Mouse (Mus musculus): ENCODE results near the gene Fbxl17. TPM values are rescaled to one million over a fixed set of nuclear protein-coding genes. Genes with fewer than 3 reads are reported as not detected.

Fbxl17 gene
- polyA plus RNA-seq, 1 experiment from 2014 or later = 10.7 TPM

DNA sequence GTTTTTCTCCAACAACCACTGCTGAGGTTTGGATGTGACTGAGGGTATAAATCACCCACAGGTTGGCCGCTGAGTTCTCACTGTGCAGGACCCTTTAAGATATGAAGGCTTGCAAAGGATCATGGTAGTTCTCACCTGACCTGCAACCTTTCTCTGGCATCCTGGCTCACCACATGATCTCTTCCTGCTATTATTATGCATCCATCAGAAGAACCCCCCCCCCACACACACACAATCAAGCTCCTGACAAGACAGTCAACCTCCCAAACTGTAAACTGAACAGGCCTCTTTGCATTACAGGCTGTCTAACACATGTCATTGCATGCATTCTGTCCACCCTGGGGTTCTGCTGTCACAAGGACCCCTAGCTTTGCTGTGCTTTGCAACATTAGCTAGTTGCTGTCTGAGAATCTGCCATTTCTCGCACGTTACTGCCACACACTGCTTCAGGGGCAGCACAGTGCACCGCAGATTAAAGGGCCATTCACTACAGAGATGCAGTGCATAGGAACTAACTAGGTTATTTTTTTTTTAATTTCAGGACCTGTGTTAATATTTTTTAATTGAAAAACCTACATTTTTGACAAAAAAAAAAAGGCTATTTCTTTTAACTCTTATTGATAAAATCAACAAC lies 148.8 kb downstream of the Fbxl17 start:
- no peaks in the 10 kb centered on the region for H3K27me3 ChIP-seq (replicated peaks; ENCODE audit: control insufficient read depth, insufficient read depth, low read length)
- ATAC-seq (ENCODE audit: low read depth) = no peak
- H3K4me1 ChIP-seq (ENCODE audit: control insufficient read depth, insufficient read depth, low read length) = no peaks in the 10 kb centered on the region
- H3K9me3 ChIP-seq (ENCODE audit: control insufficient read depth, low read length) = no peaks in the 10 kb centered on the region
- no peak overlapping the region for H3K4me2 ChIP-seq (ENCODE audit: low read depth, low read length)
- no peak for DNase-seq (ENCODE audit: low spot score)
- H3K9ac ChIP-seq (ENCODE audit: low read depth, low read length) = no peak overlapping the region
- no peak overlapping the region for H3K27ac ChIP-seq (replicated peaks; ENCODE audit: low read depth, low read length)
- H3K36me3 ChIP-seq (ENCODE audit: control insufficient read depth, insufficient read depth, low read length) = no peaks in the 10 kb centered on the region
- no peak overlapping the region for H3K4me3 ChIP-seq (ENCODE audit: low read depth, low read length)
- 70% methylated on average over 4 of the region's 4 CpGs for WGBS

DNA sequence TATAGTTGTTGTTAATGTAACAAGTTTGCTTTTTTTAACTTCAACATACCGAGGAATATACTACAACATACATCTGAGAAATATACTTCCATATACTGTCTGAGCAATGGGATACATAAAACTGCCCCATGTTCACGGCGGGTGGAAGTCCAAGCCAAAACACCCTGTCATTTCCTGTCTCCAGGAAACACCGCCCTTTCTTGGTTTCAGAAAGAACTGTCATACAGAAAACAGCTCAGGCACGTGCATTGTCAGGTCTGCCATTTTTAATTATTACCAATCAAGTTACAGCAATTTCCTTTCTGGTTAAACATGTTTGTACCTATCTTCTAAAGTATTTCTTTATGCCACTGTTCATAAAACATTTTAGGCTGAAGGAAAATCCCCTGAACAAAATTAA lies 155.7 kb downstream of the Fbxl17 start:
- Histone ChIP-seq H3K4me1 (ENCODE audit: control insufficient read depth, insufficient read depth, low read length) (no peaks in the 10 kb centered on the region), H3K9ac (ENCODE audit: low read depth, low read length) (no peak overlapping the region), H3K9me3 (ENCODE audit: control insufficient read depth, low read length) (no peaks in the 10 kb centered on the region), H3K27me3 (replicated peaks; ENCODE audit: control insufficient read depth, insufficient read depth, low read length) (no peaks in the 10 kb centered on the region), H3K36me3 (ENCODE audit: control insufficient read depth, insufficient read depth, low read length) (no peaks in the 10 kb centered on the region), H3K4me3 (ENCODE audit: low read depth, low read length) (no peak overlapping the region), H3K27ac (replicated peaks; ENCODE audit: low read depth, low read length) (no peak overlapping the region), H3K4me2 (ENCODE audit: low read depth, low read length) (no peak overlapping the region)
- DNase-seq (ENCODE audit: low spot score) (no peak), ATAC-seq (ENCODE audit: low read depth) (no peak)
- WGBS = 62% methylated on average over 5 of the region's 5 CpGs

DNA sequence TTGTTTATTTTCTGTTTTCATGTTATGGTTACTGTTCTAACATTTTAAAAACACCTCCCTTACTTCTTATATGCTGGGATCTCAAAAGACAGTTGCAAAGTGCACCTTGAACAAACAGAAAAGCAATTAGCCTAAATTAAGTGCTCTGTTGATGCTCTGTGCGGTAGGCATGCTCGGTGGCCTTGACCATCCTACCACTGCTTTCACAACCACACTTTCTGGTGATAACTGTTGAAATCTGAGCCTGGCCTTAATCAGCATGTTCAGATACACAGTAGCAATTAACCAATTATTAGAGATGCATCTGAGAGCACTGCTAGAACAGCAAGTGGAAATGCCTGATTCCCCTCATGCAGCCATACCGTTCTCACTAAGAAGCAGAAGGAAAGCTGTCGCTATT lies 156.7 kb downstream of the Fbxl17 start:
- Histone ChIP-seq H3K27me3 (replicated peaks; ENCODE audit: control insufficient read depth, insufficient read depth, low read length) (no peaks in the 10 kb centered on the region), H3K4me1 (ENCODE audit: control insufficient read depth, insufficient read depth, low read length) (no peaks in the 10 kb centered on the region), H3K36me3 (ENCODE audit: control insufficient read depth, insufficient read depth, low read length) (no peaks in the 10 kb centered on the region), H3K9ac (ENCODE audit: low read depth, low read length) (no peak overlapping the region), H3K9me3 (ENCODE audit: control insufficient read depth, low read length) (no peaks in the 10 kb centered on the region), H3K4me3 (ENCODE audit: low read depth, low read length) (no peak overlapping the region), H3K4me2 (ENCODE audit: low read depth, low read length) (no peak overlapping the region), H3K27ac (replicated peaks; ENCODE audit: low read depth, low read length) (no peak overlapping the region)
- no peak for DNase-seq (ENCODE audit: low spot score)
- ATAC-seq (ENCODE audit: low read depth) = no peak
- WGBS = 84% methylated on average over 4 of the region's 4 CpGs

DNA sequence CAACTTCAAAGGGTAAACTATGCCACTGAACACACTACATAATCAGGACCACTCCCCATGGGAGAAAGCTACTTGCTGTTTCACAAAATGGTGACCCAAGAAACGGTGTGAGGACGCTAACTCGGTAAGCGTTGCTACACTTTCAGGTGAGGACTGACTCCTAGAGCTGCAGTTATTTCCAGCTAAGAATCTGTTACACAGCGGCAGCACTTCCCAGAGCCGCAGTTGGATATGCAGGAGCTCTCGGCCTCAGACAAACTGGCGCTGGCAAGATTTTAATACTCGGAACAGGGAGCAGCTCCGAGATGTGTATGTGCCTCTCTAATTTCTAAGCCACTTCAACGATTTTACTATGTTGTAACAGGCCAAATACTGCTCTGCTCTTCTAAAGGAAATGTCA lies 157.4 kb downstream of the Fbxl17 start:
- ATAC-seq (ENCODE audit: low read depth) = no peak
- H3K4me3 ChIP-seq (ENCODE audit: low read depth, low read length) = no peak overlapping the region

DNA sequence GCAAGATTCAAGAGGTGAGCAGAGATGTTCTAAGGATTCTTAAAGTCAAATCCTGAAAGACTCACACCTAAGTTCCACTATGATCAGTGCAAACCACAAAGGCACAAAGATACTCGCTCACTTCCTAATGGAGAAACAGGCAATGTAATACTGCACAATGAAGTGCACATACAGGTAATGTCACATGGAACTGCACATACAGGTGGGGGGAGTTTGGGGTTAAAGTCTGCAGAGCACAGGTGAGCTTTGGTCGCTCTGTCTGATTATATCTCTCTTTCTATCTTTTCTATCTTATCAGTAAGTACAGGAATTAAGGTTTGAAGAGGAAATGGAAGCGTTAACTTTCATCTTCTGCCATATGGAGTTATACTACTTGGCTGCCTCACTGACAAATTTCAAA lies 158.6 kb downstream of the Fbxl17 start:
- Histone ChIP-seq H3K27me3 (replicated peaks; ENCODE audit: control insufficient read depth, insufficient read depth, low read length) (no peaks in the 10 kb centered on the region), H3K4me1 (ENCODE audit: control insufficient read depth, insufficient read depth, low read length) (no peaks in the 10 kb centered on the region), H3K36me3 (ENCODE audit: control insufficient read depth, insufficient read depth, low read length) (no peaks in the 10 kb centered on the region), H3K27ac (replicated peaks; ENCODE audit: low read depth, low read length) (no peak overlapping the region), H3K9me3 (ENCODE audit: control insufficient read depth, low read length) (no peaks in the 10 kb centered on the region), H3K9ac (ENCODE audit: low read depth, low read length) (no peak overlapping the region), H3K4me2 (ENCODE audit: low read depth, low read length) (no peak overlapping the region), H3K4me3 (ENCODE audit: low read depth, low read length) (no peak overlapping the region)
- ATAC-seq (ENCODE audit: low read depth) (no peak), DNase-seq (ENCODE audit: low spot score) (no peak)
- WGBS = 88% methylated on average over 3 of the region's 3 CpGs

More for the DNA sequence above, 157.4 kb downstream of the Fbxl17 start:
- Histone ChIP-seq H3K4me2 (ENCODE audit: low read depth, low read length) (no peak overlapping the region), H3K9me3 (ENCODE audit: control insufficient read depth, low read length) (no peaks in the 10 kb centered on the region), H3K36me3 (ENCODE audit: control insufficient read depth, insufficient read depth, low read length) (no peaks in the 10 kb centered on the region), H3K9ac (ENCODE audit: low read depth, low read length) (no peak overlapping the region), H3K27me3 (replicated peaks; ENCODE audit: control insufficient read depth, insufficient read depth, low read length) (no peaks in the 10 kb centered on the region), H3K27ac (replicated peaks; ENCODE audit: low read depth, low read length) (no peak overlapping the region), H3K4me1 (ENCODE audit: control insufficient read depth, insufficient read depth, low read length) (no peaks in the 10 kb centered on the region)
- 75% methylated on average over 11 of the region's 11 CpGs for WGBS
- no peak for DNase-seq (ENCODE audit: low spot score)

DNA sequence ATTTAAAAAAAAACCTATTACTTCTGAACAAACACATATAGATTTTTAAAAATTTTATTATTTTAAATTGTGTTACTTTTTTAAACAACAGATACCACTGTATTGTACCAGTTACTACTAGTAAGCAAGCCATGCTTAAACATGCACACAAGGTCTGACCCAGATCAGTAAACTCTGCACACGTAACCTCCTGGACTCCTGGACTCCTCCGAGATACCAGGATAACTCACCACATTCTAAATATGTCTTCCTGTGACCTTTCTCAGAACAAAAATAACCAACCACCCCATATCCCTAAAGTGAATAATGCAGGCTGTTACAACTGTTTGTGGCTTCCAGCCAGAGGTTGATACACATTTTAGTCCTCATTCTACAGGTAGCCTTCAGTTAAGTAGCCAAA lies 170.9 kb downstream of the Fbxl17 start:
- no peak overlapping the region for H3K4me2 ChIP-seq (ENCODE audit: low read depth, low read length)
- no peaks in the 10 kb centered on the region for H3K9me3 ChIP-seq (ENCODE audit: control insufficient read depth, low read length)
- H3K9ac ChIP-seq (ENCODE audit: low read depth, low read length) = no peak overlapping the region
- no peak overlapping the region for H3K27ac ChIP-seq (replicated peaks; ENCODE audit: low read depth, low read length)
- WGBS = 77% methylated on average over 2 of the region's 2 CpGs
- ATAC-seq (ENCODE audit: low read depth) (no peak), DNase-seq (ENCODE audit: low spot score) (no peak)
- no peak overlapping the region for H3K4me3 ChIP-seq (ENCODE audit: low read depth, low read length)
- H3K27me3 ChIP-seq (replicated peaks; ENCODE audit: control insufficient read depth, insufficient read depth, low read length) = no peaks in the 10 kb centered on the region
- no peaks in the 10 kb centered on the region for H3K36me3 ChIP-seq (ENCODE audit: control insufficient read depth, insufficient read depth, low read length)
- H3K4me1 ChIP-seq (ENCODE audit: control insufficient read depth, insufficient read depth, low read length) = no peaks in the 10 kb centered on the region

DNA sequence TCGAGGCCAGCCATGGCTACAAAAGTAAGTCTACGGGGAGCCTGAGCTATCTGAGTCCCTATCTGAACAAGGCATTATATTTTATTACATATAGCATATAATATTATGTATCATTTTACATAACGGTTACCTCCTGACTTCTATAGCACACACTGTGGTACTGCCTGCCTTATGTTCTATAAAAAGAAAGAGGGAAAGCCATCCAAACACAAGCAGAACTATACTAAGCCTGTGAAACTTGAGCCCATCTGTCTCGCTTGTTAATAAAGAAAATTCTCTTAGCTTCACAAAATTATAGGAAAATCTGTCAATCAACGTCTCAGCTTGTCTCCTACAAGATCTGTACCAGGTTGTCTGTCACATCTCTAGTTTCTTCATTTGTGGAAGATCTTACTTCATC lies 173.6 kb downstream of the Fbxl17 start:
- Histone ChIP-seq H3K27me3 (replicated peaks; ENCODE audit: control insufficient read depth, insufficient read depth, low read length) (no peaks in the 10 kb centered on the region), H3K9ac (ENCODE audit: low read depth, low read length) (no peak overlapping the region), H3K4me2 (ENCODE audit: low read depth, low read length) (no peak overlapping the region), H3K4me1 (ENCODE audit: control insufficient read depth, insufficient read depth, low read length) (no peaks in the 10 kb centered on the region), H3K27ac (replicated peaks; ENCODE audit: low read depth, low read length) (no peak overlapping the region), H3K9me3 (ENCODE audit: control insufficient read depth, low read length) (no peaks in the 10 kb centered on the region), H3K36me3 (ENCODE audit: control insufficient read depth, insufficient read depth, low read length) (no peaks in the 10 kb centered on the region), H3K4me3 (ENCODE audit: low read depth, low read length) (no peak overlapping the region)
- DNase-seq (ENCODE audit: low spot score) (no peak), ATAC-seq (ENCODE audit: low read depth) (no peak)
- WGBS = 67% methylated on average over 5 of the region's 5 CpGs

DNA sequence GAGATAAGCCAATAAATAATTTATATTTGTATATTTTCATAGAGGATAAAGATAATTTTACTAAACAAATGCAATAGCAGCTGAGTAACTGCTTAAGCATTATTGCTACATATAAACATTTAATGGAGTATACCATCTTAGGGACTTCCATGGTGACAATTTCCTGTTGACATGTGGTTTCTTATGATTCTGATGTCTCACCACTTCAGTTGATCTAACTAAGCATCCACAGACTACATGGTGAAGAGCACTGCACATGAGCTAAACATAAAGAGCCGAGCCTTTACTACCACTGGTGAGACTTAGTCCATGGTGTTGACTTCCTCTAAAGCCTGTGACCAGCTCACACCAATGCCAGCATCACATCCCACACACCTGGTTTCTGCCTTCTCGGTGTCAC lies 175.1 kb downstream of the Fbxl17 start:
- ATAC-seq (ENCODE audit: low read depth) = no peak
- H3K27me3 ChIP-seq (replicated peaks; ENCODE audit: control insufficient read depth, insufficient read depth, low read length) = no peaks in the 10 kb centered on the region

DNA sequence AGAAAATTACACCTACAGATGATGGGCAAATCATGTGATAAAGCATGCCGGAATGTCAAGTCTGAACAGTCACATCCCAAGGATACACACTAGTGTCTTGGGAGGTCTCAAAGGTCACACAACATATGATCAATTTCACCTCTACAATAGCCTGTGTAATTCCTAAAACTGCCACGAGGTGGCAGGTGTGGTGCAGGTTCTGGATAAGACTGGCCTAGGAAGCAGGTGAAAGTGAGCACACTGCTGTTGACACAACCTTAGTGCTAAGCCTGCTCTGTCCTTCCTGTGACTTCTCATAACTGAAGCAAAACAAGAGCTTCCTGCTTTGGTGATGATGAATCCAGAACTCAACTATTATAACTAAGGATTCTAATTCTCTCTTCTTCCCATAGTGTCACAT lies 175.8 kb downstream of the Fbxl17 start:
- ATAC-seq (ENCODE audit: low read depth) = 0 out of 2 replicates have a peak, but pooled peaks have one; percentile 47
- Histone ChIP-seq H3K9me3 (ENCODE audit: control insufficient read depth, low read length) (no peaks in the 10 kb centered on the region), H3K27ac (replicated peaks; ENCODE audit: low read depth, low read length) (no peak overlapping the region), H3K9ac (ENCODE audit: low read depth, low read length) (no peak overlapping the region), H3K27me3 (replicated peaks; ENCODE audit: control insufficient read depth, insufficient read depth, low read length) (no peaks in the 10 kb centered on the region), H3K4me2 (ENCODE audit: low read depth, low read length) (no peak overlapping the region), H3K4me3 (ENCODE audit: low read depth, low read length) (no peak overlapping the region), H3K36me3 (ENCODE audit: control insufficient read depth, insufficient read depth, low read length) (no peaks in the 10 kb centered on the region), H3K4me1 (ENCODE audit: control insufficient read depth, insufficient read depth, low read length) (no peaks in the 10 kb centered on the region)
- WGBS = 26% methylated on average over 2 of the region's 2 CpGs
- peak; percentile 57 for DNase-seq (ENCODE audit: low spot score)

More for the DNA sequence above, 175.1 kb downstream of the Fbxl17 start:
- no peaks in the 10 kb centered on the region for H3K9me3 ChIP-seq (ENCODE audit: control insufficient read depth, low read length)
- H3K4me1 ChIP-seq (ENCODE audit: control insufficient read depth, insufficient read depth, low read length) = no peaks in the 10 kb centered on the region
- no peak overlapping the region for H3K9ac ChIP-seq (ENCODE audit: low read depth, low read length)
- H3K4me2 ChIP-seq (ENCODE audit: low read depth, low read length) = no peak overlapping the region
- 78% methylated on average over 2 of the region's 2 CpGs for WGBS
- H3K27ac ChIP-seq (replicated peaks; ENCODE audit: low read depth, low read length) = no peak overlapping the region
- no peak for DNase-seq (ENCODE audit: low spot score)
- no peak overlapping the region for H3K4me3 ChIP-seq (ENCODE audit: low read depth, low read length)
- H3K36me3 ChIP-seq (ENCODE audit: control insufficient read depth, insufficient read depth, low read length) = no peaks in the 10 kb centered on the region

All from embryonic facial prominence, embryonic 14.5 days (tissue).